In genomic region chr16:10369468-10369934, GRCm38 (mm10) we compare ENCODE assay signal across 10 mouse cellular contexts. TPM values are rescaled to one million over a fixed set of nuclear protein-coding genes. Genes with fewer than 3 reads are reported as not detected.
DNase-seq lines count a peak whose midpoint lies in the region; ATAC-seq lines count a peak whose summit lies in the region.
"Had no signal": no experiment of that assay in that cellular context is flagged by ENCODE, and none has a peak within 500 bp of the region (broad histone marks: within the 10 kb centered on the region; RNA-seq: fewer than 3 reads in every experiment).

No protein-coding gene starts in this region.

- peak; percentile 76 for ATAC-seq in hindbrain, embryonic 13.5 days (ENCODE audit: low FRiP score)
- no peak for ATAC-seq in midbrain, embryonic 14.5 days (ENCODE audit: low FRiP score, low TSS enrichment)

- WGBS in hindbrain, embryonic 13.5 days: 61% methylated on average over 3 of the region's 3 CpGs
- WGBS in midbrain, embryonic 14.5 days: 49% methylated on average over 3 of the region's 3 CpGs

- no peaks in the 10 kb centered on the region for H3K27me3 ChIP-seq in hindbrain, embryonic 13.5 days
- no peaks in the 10 kb centered on the region for H3K27me3 ChIP-seq in midbrain, embryonic 14.5 days (ENCODE audit: control insufficient read depth, insufficient read depth, low read length)

- peak; percentile 30 for DNase-seq in cerebellum, adult 9-11 months
- DNase-seq in cerebellum, adult 8-10 months: no peak
- DNase-seq in kidney, postnatal 4 days: peak; percentile 44 to 64
- DNase-seq in kidney, postnatal 25 days: no peak
- DNase-seq in midbrain, embryonic 14.5 days: peak; percentile 16
- no peak for DNase-seq in urinary bladder, adult 18-20 months (ENCODE audit: low spot score in 2 of 2)
- no peak for DNase-seq in spleen, postnatal 10 days (ENCODE audit: low spot score in 2 of 2)
- DNase-seq: liver, embryonic 13.5 days had no signal

- H3K9ac ChIP-seq in hindbrain, embryonic 13.5 days: no peak overlapping the region
- no peak overlapping the region for H3K9ac ChIP-seq in midbrain, embryonic 14.5 days (replicated peaks; ENCODE audit: low read length)
- H3K9ac ChIP-seq: liver, embryonic 13.5 days had no signal

- peak overlapping the region; percentile 62 for H3K27ac ChIP-seq in hindbrain, embryonic 13.5 days
- 0 out of 2 replicates have a peak overlapping the region, but pooled peaks have one; percentile 13 for H3K27ac ChIP-seq in midbrain, embryonic 14.5 days (replicated peaks; ENCODE audit: low read depth, low read length)
- H3K27ac ChIP-seq: liver, embryonic 13.5 days had no signal

- H3K9me3 ChIP-seq in hindbrain, embryonic 13.5 days: no peaks in the 10 kb centered on the region
- no peaks in the 10 kb centered on the region for H3K9me3 ChIP-seq in midbrain, embryonic 14.5 days (ENCODE audit: control insufficient read depth, low read length)
- H3K9me3 ChIP-seq: liver, embryonic 13.5 days had no signal

- no peak overlapping the region for H3K4me3 ChIP-seq in hindbrain, embryonic 13.5 days
- no peak overlapping the region for H3K4me3 ChIP-seq in midbrain, embryonic 14.5 days (replicated peaks; ENCODE audit: low read depth, low read length)
- H3K4me3 ChIP-seq: liver, embryonic 13.5 days had no signal

- H3K4me1 ChIP-seq in hindbrain, embryonic 13.5 days (replicated peaks): peaks cover 18% of the 10 kb centered on the region
- H3K4me1 ChIP-seq in midbrain, embryonic 14.5 days (ENCODE audit: control insufficient read depth, insufficient read depth, low read length): peaks cover 5% of the 10 kb centered on the region; the same call in 1 of the 2 replicates
- H3K4me1 ChIP-seq: liver, embryonic 13.5 days had no signal

- H3K36me3 ChIP-seq in hindbrain, embryonic 13.5 days: no peaks in the 10 kb centered on the region
- no peaks in the 10 kb centered on the region for H3K36me3 ChIP-seq in midbrain, embryonic 14.5 days (ENCODE audit: control insufficient read depth, insufficient read depth, low read length)
- H3K36me3 ChIP-seq: liver, embryonic 13.5 days had no signal

- no peak overlapping the region for H3K4me2 ChIP-seq in hindbrain, embryonic 13.5 days
- no peak overlapping the region for H3K4me2 ChIP-seq in midbrain, embryonic 14.5 days (ENCODE audit: low read length)
- H3K4me2 ChIP-seq: liver, embryonic 13.5 days had no signal

RNA-seq across cellular contexts. Expression of gene Tekt5, which starts 25.8 kb away (rescaled TPM):
- 5.4 and 6.0 TPM in 2 replicates for polyA plus RNA-seq in hindbrain, embryonic 13.5 days (2015; fragmentation: Nextera tagmentation; extraction: Ambion mirVana)
- polyA plus RNA-seq in midbrain, embryonic 14.5 days (2014; fragmentation: Nextera tagmentation; extraction: Ambion mirVana): 7.2 and 11.4 TPM in 2 replicates
- polyA plus RNA-seq: C2C12 had no signal

RNA-seq across cellular contexts. Expression of gene Nubp1, which starts 42.2 kb away (rescaled TPM):
- polyA plus RNA-seq in hindbrain, embryonic 13.5 days (2015; fragmentation: Nextera tagmentation; extraction: Ambion mirVana): 45.3 and 49.2 TPM in 2 replicates
- 47.3 and 49.0 TPM in 2 replicates for polyA plus RNA-seq in midbrain, embryonic 14.5 days (2014; fragmentation: Nextera tagmentation; extraction: Ambion mirVana)

RNA-seq across cellular contexts. Expression of gene Emp2, which starts 55.7 kb away (rescaled TPM):
- 7.4 and 7.8 TPM in 2 replicates for polyA plus RNA-seq in hindbrain, embryonic 13.5 days (2015; fragmentation: Nextera tagmentation; extraction: Ambion mirVana)
- polyA plus RNA-seq in midbrain, embryonic 14.5 days (2014; fragmentation: Nextera tagmentation; extraction: Ambion mirVana): 7.1 and 7.4 TPM in 2 replicates

Comparison
In these comparisons a context has a peak if more than half of its experiments do, and no peak if none do; other contexts are left out.
1. DNase-seq: peak in cerebellum, adult 9-11 months (single experiment), kidney, postnatal 4 days (2 of 2) and midbrain, embryonic 14.5 days (single experiment); none in cerebellum, adult 8-10 months (single experiment), kidney, postnatal 25 days (0 of 2), urinary bladder, adult 18-20 months (0 of 2) and spleen, postnatal 10 days (0 of 2).